Mouse (Mus musculus): ENCODE data around the gene Plcxd2.

Plcxd2 gene

GRCm38 (mm10) chr16:45939436-45939835 is 70.6 kb downstream of the Plcxd2 start:
- no peak for DNase-seq (ENCODE audit: low spot score in 2 of 2)

- DNase-seq (ENCODE audit: low spot score in 2 of 2), result no peak
Observed at GRCm38 (mm10) chr16:45937381-45937780, 72.6 kb downstream of the Plcxd2 start.

- DNase-seq (ENCODE audit: low spot score in 2 of 2), result no peak
Observed at GRCm38 (mm10) chr16:45936521-45936920, 73.5 kb downstream of the Plcxd2 start.

GRCm38 (mm10) chr16:45935956-45936483 is 74.0 kb downstream of the Plcxd2 start:
- DNase-seq (ENCODE audit: low spot score in 2 of 2), result no peak

- no peak for DNase-seq (ENCODE audit: low spot score in 2 of 2)
Observed at GRCm38 (mm10) chr16:45934721-45935407, 75.2 kb downstream of the Plcxd2 start.

- no peak for DNase-seq (ENCODE audit: low spot score in 2 of 2)
Observed at GRCm38 (mm10) chr16:45930308-45930707, 79.7 kb downstream of the Plcxd2 start.

- no peak for DNase-seq (ENCODE audit: low spot score in 2 of 2)
Observed at GRCm38 (mm10) chr16:45928090-45928489, 81.9 kb downstream of the Plcxd2 start.

GRCm38 (mm10) chr16:45927601-45928000 is 82.4 kb downstream of the Plcxd2 start:
- DNase-seq (ENCODE audit: low spot score in 2 of 2), result no peak

- DNase-seq (ENCODE audit: low spot score in 2 of 2), result no peak
Observed at GRCm38 (mm10) chr16:45926875-45927274, 83.1 kb downstream of the Plcxd2 start.

- DNase-seq (ENCODE audit: low spot score in 2 of 2), result no peak
Observed at GRCm38 (mm10) chr16:45923731-45924424, 86.1 kb downstream of the Plcxd2 start.

GRCm38 (mm10) chr16:45922546-45923229 is 87.3 kb downstream of the Plcxd2 start:
- no peak for DNase-seq (ENCODE audit: low spot score in 2 of 2)

GRCm38 (mm10) chr16:45919572-45919971 is 90.4 kb downstream of the Plcxd2 start:
- DNase-seq (ENCODE audit: low spot score in 2 of 2), result peak in 1 of 2 experiments; percentile 5
